Mouse (Mus musculus) retina, postnatal 7 days (tissue): ENCODE data around the gene E2f2.

ENCODE experiments used
- DNase-seq: peaks from one replicate; pipeline ENCODE4 v3.0.0-alpha.2; 2012; ENCODE audit warnings: low read depth, low spot score

E2f2 gene

GRCm38 (mm10) chr4:136240955-136241354 is 68.8 kb downstream of the E2f2 start:
- no peak for DNase-seq

- DNase-seq, result no peak
These were observed 70.0 kb downstream of the E2f2 start for GRCm38 (mm10) chr4:136242065-136242703.

DNA sequence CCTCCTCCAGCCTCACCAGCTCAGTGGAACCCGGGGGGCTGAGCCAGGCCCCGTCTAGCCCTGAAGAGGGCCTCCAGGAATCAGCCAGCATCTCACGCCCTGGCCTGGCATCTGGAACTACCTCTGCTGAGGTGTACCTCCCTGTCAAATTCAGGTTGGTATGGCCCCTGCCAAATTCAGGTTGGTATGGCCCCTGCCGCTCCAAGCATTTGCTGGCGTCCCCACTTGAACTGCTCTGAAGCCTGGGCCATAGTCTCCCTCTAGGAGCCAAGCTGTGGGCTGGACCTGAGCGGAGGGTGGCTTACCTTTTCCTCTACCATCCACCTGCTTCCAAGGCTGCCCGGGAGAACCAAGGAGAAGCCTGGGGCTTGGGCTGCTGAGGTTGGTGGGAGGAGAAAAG is 70.5 kb downstream of the E2f2 start:
- DNase-seq, result no peak

DNA sequence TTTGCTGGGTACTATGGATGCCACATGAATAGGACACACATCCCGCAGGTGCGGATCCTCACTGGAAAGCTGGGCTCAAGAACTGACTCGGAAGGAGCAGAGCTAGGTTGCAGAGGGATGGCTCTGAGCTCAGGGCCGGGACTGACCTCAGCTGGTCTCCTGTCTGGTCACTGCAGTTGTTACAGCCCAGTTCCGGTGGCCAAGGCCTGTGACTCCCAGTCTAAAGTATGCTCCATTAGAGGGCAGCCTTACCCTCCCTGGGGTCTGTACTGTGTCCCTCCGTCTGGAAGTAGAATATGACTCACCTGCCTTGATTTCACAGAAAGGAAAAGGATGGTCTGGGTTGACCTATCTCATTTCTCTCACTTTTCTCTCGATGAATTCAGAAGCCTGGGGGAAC is 72.0 kb downstream of the E2f2 start:
- DNase-seq, result no peak
